Mouse (Mus musculus) G1E (cell line): ENCODE results near the gene Anapc13.

Experiments
- CTCF ChIP-seq: IDR thresholded peaks from 2 replicates; pipeline ENCODE4 v1.5.1; 2012; ENCODE audit warnings: low read depth, low read length, inconsistent platforms, mixed read lengths
- GATA1 ChIP-seq: IDR thresholded peaks from 2 replicates; pipeline ENCODE4 v1.6.1; 2012; ENCODE audit warnings: borderline replicate concordance, low read length, inconsistent platforms, mixed read lengths
- POLR2AphosphoS5 ChIP-seq: IDR thresholded peaks from 2 replicates; pipeline ENCODE4 v1.6.1; 2012; ENCODE audit warnings: low read depth, low read length, inconsistent platforms; ENCODE audit not compliant: insufficient replicate concordance

DNA sequence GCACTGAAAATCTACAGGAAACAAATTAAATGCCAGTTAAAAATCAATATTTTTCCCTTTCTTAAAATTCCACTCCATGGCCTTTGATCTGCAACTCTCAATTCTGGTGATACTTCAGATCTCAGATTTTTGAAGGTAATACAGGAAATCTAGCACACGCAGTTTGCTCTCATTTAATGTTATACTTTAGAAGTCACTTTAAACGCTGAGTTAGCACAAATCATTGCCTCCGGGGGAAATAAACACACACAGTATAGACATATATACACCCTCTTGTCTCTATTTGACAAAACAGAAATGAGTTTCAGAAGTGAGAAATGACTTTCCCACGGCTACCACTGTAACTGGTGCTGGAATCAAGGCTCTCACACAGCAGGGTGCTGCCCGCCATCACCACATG lies 38.7 kb upstream of the Anapc13 start:
- TF ChIP-seq GATA1, result no peak
- no peak for TF ChIP-seq CTCF
- no peak for TF ChIP-seq POLR2AphosphoS5
